Mouse (Mus musculus) gastrocnemius, postnatal 10 days (tissue): ENCODE results near the gene Gm17727. TPM values are rescaled to one million over a fixed set of nuclear protein-coding genes. Genes with fewer than 3 reads are reported as not detected.
"Not testable (repeated sequence)": the region's sequence is repeated elsewhere in the genome, so short reads cannot be mapped to it uniquely, and the experiment has no call there.

Source experiments
- DNase-seq: peaks from one replicate; pipeline ENCODE4 v3.0.0; 2021; ENCODE audit warnings: mixed read lengths
- long read RNA-seq, 2 experiments: library from polyadenylated mRNA; stranded (forward); transcript quantifications; one replicate each; pipeline ENCODE4 v2.0.0; 2021
- total RNA-seq, 2 experiments: library from RNA; stranded (reverse); gene quantifications; 2 replicates each; pipeline ENCODE4 v1.2.3; 2021

Gm17727 gene
- total RNA-seq: not detected
- long read RNA-seq, experiment 1: 0 reads
- long read RNA-seq, experiment 2: 0 reads

GRCm38 (mm10) chr9:35778009-35778408, at the start of gene Gm17727:
TSS of gene Gm17727 (minus strand) at chr9:35778109.
- DNase-seq: no peak

GRCm38 (mm10) chr9:35817881-35818280, 40.0 kb upstream of the Gm17727 start:
- not testable (repeated sequence) for DNase-seq

- no peak for DNase-seq
Observed at GRCm38 (mm10) chr9:35798146-35798545, 20.2 kb upstream of the Gm17727 start.

- no peak for DNase-seq
Observed at GRCm38 (mm10) chr9:35790001-35790400, 12.1 kb upstream of the Gm17727 start, which contains the start of the genes Gm27235 and D730048I06Rik. TSS of gene Gm27235 (minus strand) at chr9:35790101. TSS of gene D730048I06Rik (minus strand) at chr9:35790112.

DNA sequence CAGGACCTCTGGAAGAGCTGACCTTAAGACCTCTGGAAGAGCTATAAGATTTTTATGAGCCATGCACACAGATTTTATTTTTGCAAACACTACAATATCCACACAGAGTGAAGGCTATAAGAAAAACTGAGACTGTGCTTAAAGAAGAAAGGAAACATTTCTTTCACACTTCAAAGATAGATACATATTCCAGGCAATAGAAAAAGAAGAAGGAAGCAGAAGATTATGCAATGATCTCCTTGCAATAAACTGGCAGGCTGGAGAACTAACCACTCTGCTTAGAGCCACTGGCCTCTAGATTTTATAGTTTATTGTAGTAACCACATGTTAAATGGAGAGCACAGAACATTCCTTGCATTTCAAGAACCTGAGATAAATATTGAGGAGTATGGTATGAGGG, 21.1 kb downstream of the Gm17727 start:
- no peak for DNase-seq

DNA sequence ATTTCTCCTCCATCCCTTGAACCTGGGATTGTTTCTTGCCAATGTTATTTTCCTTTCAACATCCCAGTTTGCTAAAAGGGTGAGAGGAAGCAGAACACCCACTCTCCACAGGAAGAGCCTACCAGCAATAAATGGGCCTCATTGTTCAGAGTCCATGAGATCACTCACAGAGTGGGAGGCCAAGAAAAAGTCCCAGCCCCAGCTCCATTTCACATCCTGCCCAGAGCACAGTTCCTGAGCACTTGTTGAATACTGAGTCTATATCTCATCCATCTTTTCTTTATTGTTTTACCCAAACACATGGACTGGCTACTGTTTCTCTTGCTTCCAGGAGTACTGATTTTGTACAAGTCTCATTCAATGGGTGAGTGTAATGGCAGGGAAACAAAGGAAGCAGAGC, 37.2 kb downstream of the Gm17727 start, which contains the start of gene Gm17677:
Gene Gm17677 (plus strand): TSS at position 301 of the 400 bp plus-strand sequence.
- DNase-seq: no peak

Other genes with a start within 250 kb of the Gm17727 start
- under 1 TPM; 0.05 to 0.09 TPM for gene Ddx25, start 219.6 kb downstream of the Gm17727 start, total RNA-seq
- 10 to 100 TPM; 10.6 to 11.9 TPM for gene Pus3, start 219.5 kb downstream of the Gm17727 start, total RNA-seq
- under 1 TPM; 0.23 to 0.52 TPM for gene Pate2, start 207.8 kb downstream of the Gm17727 start, total RNA-seq
- gene Hyls1, start 207.7 kb downstream of the Gm17727 start, total RNA-seq: 1 to 10 TPM; 1.4 to 2.3 TPM
- gene Pate4, start 166.2 kb downstream of the Gm17727 start, total RNA-seq: not detected
- gene Pate3, start 129.9 kb downstream of the Gm17727 start, total RNA-seq: not detected
- gene Pate1, start 90.7 kb downstream of the Gm17727 start, total RNA-seq: not detected
- not detected for gene Gm17677, start 37.1 kb downstream of the Gm17727 start, total RNA-seq
- gene Gm27235, start 12.0 kb upstream of the Gm17727 start, total RNA-seq: not detected
- not detected for gene D730048I06Rik, start 12.0 kb upstream of the Gm17727 start, total RNA-seq
- gene 9230110F15Rik, start 66.0 kb upstream of the Gm17727 start, total RNA-seq: not detected
- gene 9230113P08Rik, start 130.3 kb upstream of the Gm17727 start, total RNA-seq: not detected